Mouse (Mus musculus): Measurements from ENCODE around the gene Mrpl28.

DNA sequence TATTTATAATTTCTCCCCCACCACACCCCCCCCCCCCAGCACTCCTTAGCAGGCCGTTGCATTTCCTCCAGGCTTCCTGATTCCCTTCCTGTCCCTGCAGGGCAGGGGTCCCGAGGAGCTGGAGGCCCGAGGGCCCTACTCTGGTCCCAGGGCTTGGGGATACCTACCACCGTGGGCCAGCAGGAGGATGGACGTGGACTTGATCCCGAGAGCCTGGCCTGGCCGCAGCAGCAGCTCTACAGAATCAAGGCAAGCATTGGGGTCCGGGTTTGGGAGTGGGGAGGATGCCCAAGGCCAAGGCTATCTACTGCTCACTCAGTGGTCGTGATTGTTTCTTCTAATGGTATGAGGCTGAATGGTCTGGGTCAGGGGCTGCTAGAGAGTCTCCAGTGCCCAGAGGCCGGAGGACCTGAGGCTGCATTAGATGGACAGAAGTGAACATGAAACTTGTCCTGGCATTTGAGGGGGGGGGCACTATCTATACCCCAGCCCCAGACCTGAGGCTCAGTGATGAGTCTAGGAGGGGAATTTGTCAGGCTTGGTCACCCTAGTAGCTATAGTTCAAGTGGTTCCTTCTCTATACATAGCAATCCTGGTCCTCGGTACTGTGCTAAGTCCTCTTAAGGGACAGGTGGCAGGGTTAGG, 13.9 kb downstream of the Mrpl28 start:
- no peak for TF ChIP-seq CTCF (IDR thresholded peaks at IDR 0.05; ENCODE audit: low read depth)
- no peak for TF ChIP-seq EP300 (optimal IDR thresholded peaks at IDR 0.05)

Measured in stomach, postnatal 0 days (tissue).